Mouse (Mus musculus) embryonic fibroblast, embryonic 13.5 days (primary cell): ENCODE measurements at regions not wholly inside any gene's neighbourhood (a gene's known extent, or its start where the extent isn't known, plus 50 kb on each side); places are given as distances from the start of the nearest gene placed in this dataset.

Source experiments
- CTCF ChIP-seq: IDR thresholded peaks from 2 replicates; pipeline ENCODE4 v1.5.1; 2011; ENCODE audit warnings: mild to moderate bottlenecking, control low read depth, low read length, moderate library complexity, borderline replicate concordance; ENCODE audit not compliant: insufficient read depth
- POLR2A ChIP-seq: IDR thresholded peaks from 2 replicates; pipeline ENCODE4 v1.6.1; 2011; ENCODE audit warnings: low read depth, mild to moderate bottlenecking, control low read depth, low read length, moderate library complexity

DNA sequence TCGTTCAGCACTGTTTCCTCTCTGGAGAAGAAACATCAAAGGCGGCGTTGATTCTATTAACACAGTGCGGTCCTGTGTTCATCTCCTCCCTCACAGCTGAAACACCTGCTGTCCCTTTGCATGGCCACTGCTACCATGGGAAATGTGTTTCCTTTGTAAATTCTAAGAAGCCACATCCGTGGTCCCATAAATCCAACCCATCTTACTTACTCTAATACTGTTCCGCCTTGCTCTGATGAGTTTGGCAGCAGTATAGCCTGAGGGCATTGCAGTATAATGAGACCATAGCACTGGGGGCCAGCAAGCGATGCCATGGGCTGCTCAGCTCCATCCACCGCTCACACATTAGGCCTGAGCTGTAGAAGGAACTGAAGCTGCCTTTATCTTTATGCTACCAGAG is 290.6 kb downstream of the Atp23 start:
- TF ChIP-seq CTCF (no peak), POLR2A (no peak)
